Mouse (Mus musculus) spleen, postnatal 4 days (tissue): Measurements from ENCODE around the gene Gfra4.

Experiments used
- DNase-seq, 2 experiments: peaks; one replicate each; pipeline ENCODE4 v3.0.0; 2022; ENCODE audit warnings: low spot score in 2 of 2

Gfra4 gene

GRCm38 (mm10) chr2:131042988-131043387 is at the start of gene Gfra4:
TSS of gene Gfra4 (minus strand) at chr2:131043088.
- no peak for DNase-seq

- no peak for DNase-seq
Measured at GRCm38 (mm10) chr2:131090852-131091251, 48.0 kb upstream of the Gfra4 start.

- no peak for DNase-seq
Measured at GRCm38 (mm10) chr2:131089634-131090033, 46.7 kb upstream of the Gfra4 start.

GRCm38 (mm10) chr2:131088581-131088980 is 45.7 kb upstream of the Gfra4 start:
- DNase-seq, result no peak

- no peak for DNase-seq
Measured at GRCm38 (mm10) chr2:131086667-131087390, 43.9 kb upstream of the Gfra4 start, which contains the start of gene Siglec1. TSS of gene Siglec1 (minus strand) at chr2:131086765.

GRCm38 (mm10) chr2:131084206-131084605 is 41.3 kb upstream of the Gfra4 start:
- DNase-seq, result no peak

- DNase-seq, result no peak
Measured at GRCm38 (mm10) chr2:131080507-131080906, 37.6 kb upstream of the Gfra4 start.

- DNase-seq, result no peak
Measured at GRCm38 (mm10) chr2:131072536-131072935, 29.6 kb upstream of the Gfra4 start.

GRCm38 (mm10) chr2:131067481-131067880 is 24.6 kb upstream of the Gfra4 start:
- DNase-seq, result no peak

- DNase-seq, result no peak
Measured at GRCm38 (mm10) chr2:131066342-131066741, 23.5 kb upstream of the Gfra4 start.

GRCm38 (mm10) chr2:131063404-131063864 is 20.5 kb upstream of the Gfra4 start, which contains the start of gene Adam33:
TSS of gene Adam33 (minus strand) at chr2:131063814.
- no peak for DNase-seq

- no peak for DNase-seq
Measured at GRCm38 (mm10) chr2:131061607-131062006, 18.7 kb upstream of the Gfra4 start.

- DNase-seq, result no peak
Measured at GRCm38 (mm10) chr2:131060784-131061183, 17.9 kb upstream of the Gfra4 start.

GRCm38 (mm10) chr2:131059781-131060540 is 17.1 kb upstream of the Gfra4 start:
- no peak for DNase-seq

- DNase-seq, result no peak
Measured at GRCm38 (mm10) chr2:131059377-131059776, 16.5 kb upstream of the Gfra4 start.

- no peak for DNase-seq
Measured at GRCm38 (mm10) chr2:131058672-131059071, 15.8 kb upstream of the Gfra4 start.

- no peak for DNase-seq
Measured at GRCm38 (mm10) chr2:131056191-131056590, 13.3 kb upstream of the Gfra4 start.

GRCm38 (mm10) chr2:131055631-131056030 is 12.7 kb upstream of the Gfra4 start:
- peak; percentile 73 to 88 for DNase-seq

GRCm38 (mm10) chr2:131054646-131055264 is 11.9 kb upstream of the Gfra4 start:
- DNase-seq, result no peak

- DNase-seq, result no peak
Measured at GRCm38 (mm10) chr2:131053851-131054645, 11.2 kb upstream of the Gfra4 start.

- no peak for DNase-seq
Measured at GRCm38 (mm10) chr2:131052862-131053418, 10.1 kb upstream of the Gfra4 start.
